Mouse (Mus musculus) v-Abl transformed pro-B cells (cell line): ENCODE data around the gene Pheta1.

Source experiments
- in situ Hi-C, 2 experiments: fragments of 400-800 bp; cut with MboI; formaldehyde crosslinking; loops; one replicate each; pipeline ENCODE4 v1.15.1; 2025; ENCODE audit not compliant: unreplicated experiment in 2 of 2

Pheta1 gene

GRCm38 (mm10) chr5:121876901-121877300 lies 28.1 kb downstream of the Pheta1 start:
- in situ Hi-C loops = loop anchor here (5.0 to 10.0 kb wide), 2 partner anchors 65 to 208 kb away; no protein-coding TSS in a partner anchor

GRCm38 (mm10) chr5:121878703-121879102 lies 29.9 kb downstream of the Pheta1 start:
- in situ Hi-C loops = loop anchor here (5.0 to 10.0 kb wide), 2 partner anchors 66 to 206 kb away; no protein-coding TSS in a partner anchor

- in situ Hi-C loops = loop anchor here (5.0 to 10.0 kb wide), 2 partner anchors 67 to 206 kb away; no protein-coding TSS in a partner anchor
Measured at GRCm38 (mm10) chr5:121879211-121879610, 30.4 kb downstream of the Pheta1 start.

- in situ Hi-C loops = no loop called here
Measured at GRCm38 (mm10) chr5:121883356-121883755, 34.6 kb downstream of the Pheta1 start.

- in situ Hi-C loops = no loop called here
Measured at GRCm38 (mm10) chr5:121889375-121889774, 40.6 kb downstream of the Pheta1 start.

- in situ Hi-C loops = no loop called here
Measured at GRCm38 (mm10) chr5:121889819-121890362, 41.1 kb downstream of the Pheta1 start.

GRCm38 (mm10) chr5:121890925-121891324 lies 42.1 kb downstream of the Pheta1 start:
- in situ Hi-C loops = no loop called here

- in situ Hi-C loops = no loop called here
Measured at GRCm38 (mm10) chr5:121892281-121892680, 43.5 kb downstream of the Pheta1 start.

- in situ Hi-C loops = no loop called here
Measured at GRCm38 (mm10) chr5:121893581-121893980, 44.8 kb downstream of the Pheta1 start.

- in situ Hi-C loops = no loop called here
Measured at GRCm38 (mm10) chr5:121894647-121895046, 45.9 kb downstream of the Pheta1 start.

GRCm38 (mm10) chr5:121895117-121895756 lies 46.5 kb downstream of the Pheta1 start:
- in situ Hi-C loops = no loop called here

- in situ Hi-C loops = loop anchor here in 1 of 2 experiments (25.0 kb wide), 1 partner anchor 634 kb away; no protein-coding TSS in a partner anchor
Measured at GRCm38 (mm10) chr5:121902809-121903745, 54.3 kb downstream of the Pheta1 start.
